Mouse (Mus musculus) liver, postnatal 0 days (tissue): Measurements from ENCODE around the gene Dynll2. TPM values are rescaled to one million over a fixed set of nuclear protein-coding genes. Genes with fewer than 3 reads are reported as not detected.

Source experiments
- ATAC-seq: fragments of 200-750 bp; cut with Nextera tagmentation; 2 replicates; pipeline ENCODE4 v1.8.0; 2017; ENCODE audit warnings: mild to moderate bottlenecking, moderate library complexity
- DNase-seq: peaks from one replicate; pipeline ENCODE4 v3.0.0-alpha.2; 2016
- H3K27ac ChIP-seq: fragments of 300-500 bp; sonication (generic); 2 replicates; pipeline ENCODE4 v1.5.1; 2014; ENCODE audit warnings: antibody characterized with exemption, moderate library complexity, mild to moderate bottlenecking, low read depth
- H3K27me3 ChIP-seq: fragments of 300-500 bp; sonication (generic); 2 replicates; pipeline ENCODE4 v1.6.1; 2014; ENCODE audit warnings: low read length, control low read depth, mixed read lengths; ENCODE audit not compliant: insufficient read depth
- H3K36me3 ChIP-seq: fragments of 300-500 bp; sonication (generic); replicated peaks from 2 replicates; pipeline ENCODE4 v1.6.1; 2014; ENCODE audit warnings: mild to moderate bottlenecking, control low read depth, low read length, moderate library complexity, mixed read lengths; ENCODE audit not compliant: insufficient read depth
- H3K4me1 ChIP-seq: fragments of 300-500 bp; sonication (generic); 2 replicates; pipeline ENCODE4 v1.6.1; 2014; ENCODE audit warnings: antibody characterized with exemption, mild to moderate bottlenecking, control low read depth; ENCODE audit not compliant: insufficient read depth
- H3K4me2 ChIP-seq: fragments of 300-500 bp; sonication (generic); 2 replicates; pipeline ENCODE4 v1.6.1; 2014; ENCODE audit warnings: low read depth, mild to moderate bottlenecking, low read length, moderate library complexity, mixed read lengths
- H3K4me3 ChIP-seq: fragments of 300-500 bp; sonication (generic); 2 replicates; pipeline ENCODE4 v1.5.1; 2014; ENCODE audit warnings: low read depth, low read length
- H3K9ac ChIP-seq: fragments of 300-500 bp; sonication (generic); replicated peaks from 2 replicates; pipeline ENCODE4 v1.6.1; 2014; ENCODE audit warnings: mild to moderate bottlenecking, moderate library complexity
- H3K9me3 ChIP-seq: fragments of 300-500 bp; sonication (generic); 2 replicates; pipeline ENCODE4 v1.6.1; 2016; ENCODE audit warnings: mild to moderate bottlenecking, control low read depth, low read length, mixed read lengths
- CTCF ChIP-seq: sonication (generic); IDR thresholded peaks from 2 replicates; pipeline ENCODE4 v1.5.1; 2016; ENCODE audit warnings: antibody characterized with exemption, low read depth
- EP300 ChIP-seq: IDR thresholded peaks from 2 replicates; pipeline ENCODE4 v1.6.1; 2016; ENCODE audit warnings: antibody characterized with exemption, low read depth, mild to moderate bottlenecking
- WGBS: fragments of 180-500 bp; shearing (Covaris S2); extraction: QIAGEN DNeasy Blood & Tissue Kit; methylation state at CpG from one replicate; pipeline ENCODE4 v1.1.7; 2014; ENCODE audit not compliant: insufficient replicate concordance; 5-methylcytosine and 5-hydroxymethylcytosine counted together
- polyA plus RNA-seq: library from polyadenylated mRNA; unstranded; fragments of >200 nt; fragmentation: Nextera tagmentation; extraction: Ambion mirVana; gene quantifications from 2 replicates; pipeline ENCODE4 v1.2.1, GENCODE M21; 2015

Dynll2 gene
- polyA plus RNA-seq, 1 experiment from 2014 or later, result 10.5 TPM

GRCm38 (mm10) chr11:88028193-88028684 lies 40.9 kb upstream of the Dynll2 start:
- Histone ChIP-seq H3K4me3 (no peak overlapping the region), H3K9ac (no peak overlapping the region), H3K4me2 (no peak overlapping the region), H3K9me3 (no peaks in the 10 kb centered on the region), H3K4me1 (no peaks in the 10 kb centered on the region), H3K36me3 (no peaks in the 10 kb centered on the region), H3K27me3 (no peaks in the 10 kb centered on the region), H3K27ac (no peak overlapping the region)
- WGBS, result 51% methylated on average over 16 of the region's 16 CpGs
- DNase-seq, result no peak
- TF ChIP-seq CTCF (no peak), EP300 (no peak)
- ATAC-seq, result no peak

- WGBS, result 80% methylated on average over 9 of the region's 9 CpGs
- no peak for ATAC-seq
- no peak overlapping the region for H3K27ac ChIP-seq
- H3K27me3 ChIP-seq, result no peaks in the 10 kb centered on the region
- H3K9me3 ChIP-seq, result no peaks in the 10 kb centered on the region
- no peaks in the 10 kb centered on the region for H3K4me1 ChIP-seq
- H3K9ac ChIP-seq, result no peak overlapping the region
- TF ChIP-seq EP300 (no peak), CTCF (no peak)
- no peak for DNase-seq
- no peak overlapping the region for H3K4me3 ChIP-seq
- no peaks in the 10 kb centered on the region for H3K36me3 ChIP-seq
- no peak overlapping the region for H3K4me2 ChIP-seq
These were observed 40.2 kb upstream of the Dynll2 start for GRCm38 (mm10) chr11:88027391-88028035.

GRCm38 (mm10) chr11:88023933-88024332 lies 36.6 kb upstream of the Dynll2 start:
- no peak overlapping the region for H3K4me3 ChIP-seq
- DNase-seq (no peak), ATAC-seq (no peak)
- no peaks in the 10 kb centered on the region for H3K9me3 ChIP-seq
- H3K4me1 ChIP-seq, result no peaks in the 10 kb centered on the region
- H3K27ac ChIP-seq, result no peak overlapping the region
- WGBS, result 69% methylated on average over 2 of the region's 2 CpGs
- H3K27me3 ChIP-seq, result no peaks in the 10 kb centered on the region
- no peak overlapping the region for H3K9ac ChIP-seq
- no peaks in the 10 kb centered on the region for H3K36me3 ChIP-seq
- H3K4me2 ChIP-seq, result no peak overlapping the region
- TF ChIP-seq EP300, result no peak
- TF ChIP-seq CTCF, result no peak

- H3K36me3 ChIP-seq, result no peaks in the 10 kb centered on the region
- 85% methylated on average over 6 of the region's 6 CpGs for WGBS
- ATAC-seq (no peak), DNase-seq (no peak)
- no peak overlapping the region for H3K9ac ChIP-seq
- no peak overlapping the region for H3K27ac ChIP-seq
- H3K27me3 ChIP-seq, result no peaks in the 10 kb centered on the region
- H3K4me1 ChIP-seq, result no peaks in the 10 kb centered on the region
- H3K4me2 ChIP-seq, result no peak overlapping the region
- TF ChIP-seq EP300 (no peak), CTCF (no peak)
- H3K4me3 ChIP-seq, result no peak overlapping the region
- no peaks in the 10 kb centered on the region for H3K9me3 ChIP-seq
These were observed 28.5 kb upstream of the Dynll2 start for GRCm38 (mm10) chr11:88015795-88016194.

GRCm38 (mm10) chr11:88015161-88015560 lies 27.8 kb upstream of the Dynll2 start:
- Histone ChIP-seq H3K4me2 (no peak overlapping the region), H3K4me3 (no peak overlapping the region), H3K9ac (no peak overlapping the region), H3K27ac (no peak overlapping the region), H3K4me1 (no peaks in the 10 kb centered on the region), H3K27me3 (0 out of 2 replicates have a peak, but pooled peaks cover under 1% of the 10 kb centered on the region), H3K36me3 (no peaks in the 10 kb centered on the region), H3K9me3 (no peaks in the 10 kb centered on the region)
- ATAC-seq (no peak), DNase-seq (no peak)
- no peak for TF ChIP-seq CTCF
- no peak for TF ChIP-seq EP300
- 83% methylated on average over 11 of the region's 11 CpGs for WGBS

- Histone ChIP-seq H3K27me3 (0 out of 2 replicates have a peak, but pooled peaks cover 6% of the 10 kb centered on the region), H3K36me3 (no peaks in the 10 kb centered on the region), H3K27ac (no peak overlapping the region), H3K9ac (no peak overlapping the region), H3K9me3 (no peaks in the 10 kb centered on the region), H3K4me1 (no peaks in the 10 kb centered on the region), H3K4me3 (no peak overlapping the region), H3K4me2 (no peak overlapping the region)
- TF ChIP-seq EP300 (no peak), CTCF (no peak)
- ATAC-seq, result no peak
- WGBS, result 79% methylated on average over 10 of the region's 10 CpGs
- no peak for DNase-seq
These were observed 26.3 kb upstream of the Dynll2 start for GRCm38 (mm10) chr11:88013632-88014031.
